Mouse (Mus musculus) spleen, postnatal 4 days (tissue): Measurements from ENCODE around the gene 1700056E22Rik.

Experiments
- DNase-seq, 2 experiments: peaks; one replicate each; pipeline ENCODE4 v3.0.0; 2022; ENCODE audit warnings: low spot score in 2 of 2

Gene 1700056E22Rik

GRCm38 (mm10) chr1:184051286-184051685 is 17.2 kb upstream of the 1700056E22Rik start:
- no peak for DNase-seq

GRCm38 (mm10) chr1:184048675-184049418 is 14.7 kb upstream of the 1700056E22Rik start:
- DNase-seq: no peak

- DNase-seq: no peak
Observed at GRCm38 (mm10) chr1:184047818-184048217, 13.7 kb upstream of the 1700056E22Rik start.

- DNase-seq: no peak
Observed at GRCm38 (mm10) chr1:184046070-184046677, 12.1 kb upstream of the 1700056E22Rik start.

- DNase-seq: no peak
Observed at GRCm38 (mm10) chr1:184043391-184043790, 9.3 kb upstream of the 1700056E22Rik start.

- no peak for DNase-seq
Observed at GRCm38 (mm10) chr1:184042745-184043144, 8.6 kb upstream of the 1700056E22Rik start.

GRCm38 (mm10) chr1:184041778-184042573 is 7.9 kb upstream of the 1700056E22Rik start:
- no peak for DNase-seq

GRCm38 (mm10) chr1:184040906-184041305 is 6.8 kb upstream of the 1700056E22Rik start:
- DNase-seq: no peak

GRCm38 (mm10) chr1:184040181-184040580 is 6.1 kb upstream of the 1700056E22Rik start:
- DNase-seq: no peak

- DNase-seq: no peak
Observed at GRCm38 (mm10) chr1:184039301-184039700, 5.2 kb upstream of the 1700056E22Rik start.

GRCm38 (mm10) chr1:184037802-184038201 is 3.7 kb upstream of the 1700056E22Rik start:
- no peak for DNase-seq

GRCm38 (mm10) chr1:184035346-184035903 is 1.3 kb upstream of the 1700056E22Rik start:
- DNase-seq: no peak

GRCm38 (mm10) chr1:184034741-184035181 is 660 bp upstream of the 1700056E22Rik start:
- DNase-seq: no peak

GRCm38 (mm10) chr1:184033390-184034010 is 601 bp downstream of the 1700056E22Rik start:
- peak; percentile 71 to 88 for DNase-seq

GRCm38 (mm10) chr1:184032682-184033389 is 1.3 kb downstream of the 1700056E22Rik start:
- no peak for DNase-seq

GRCm38 (mm10) chr1:184030070-184030802 is 3.9 kb downstream of the 1700056E22Rik start:
- DNase-seq: no peak

- no peak for DNase-seq
Observed at GRCm38 (mm10) chr1:184027039-184027438, 7.1 kb downstream of the 1700056E22Rik start.

GRCm38 (mm10) chr1:184025079-184025478 is 9.0 kb downstream of the 1700056E22Rik start:
- DNase-seq: no peak

- DNase-seq: no peak
Observed at GRCm38 (mm10) chr1:184024631-184025030, 9.5 kb downstream of the 1700056E22Rik start.

- DNase-seq: no peak
Observed at GRCm38 (mm10) chr1:184023971-184024370, 10.1 kb downstream of the 1700056E22Rik start.
